Mouse (Mus musculus) lung, adult 2 months (tissue): ENCODE measurements at regions not wholly inside any gene's neighbourhood (a gene's known extent, or its start where the extent isn't known, plus 50 kb on each side); places are given as distances from the start of the nearest gene placed in this dataset.

ENCODE experiments used
- CTCF ChIP-seq: fragments of 200-500 bp; IDR thresholded peaks from 2 replicates; pipeline ENCODE4 v1.5.1; 2011; ENCODE audit warnings: mild to moderate bottlenecking, low read length, control low read depth; ENCODE audit not compliant: insufficient read depth
- POLR2A ChIP-seq: fragments of 200-500 bp; IDR thresholded peaks from 2 replicates; pipeline ENCODE4 v1.6.1; 2011; ENCODE audit warnings: low read depth, mild to moderate bottlenecking, control low read depth, low read length, borderline replicate concordance; ENCODE audit errors: extremely low read depth

DNA sequence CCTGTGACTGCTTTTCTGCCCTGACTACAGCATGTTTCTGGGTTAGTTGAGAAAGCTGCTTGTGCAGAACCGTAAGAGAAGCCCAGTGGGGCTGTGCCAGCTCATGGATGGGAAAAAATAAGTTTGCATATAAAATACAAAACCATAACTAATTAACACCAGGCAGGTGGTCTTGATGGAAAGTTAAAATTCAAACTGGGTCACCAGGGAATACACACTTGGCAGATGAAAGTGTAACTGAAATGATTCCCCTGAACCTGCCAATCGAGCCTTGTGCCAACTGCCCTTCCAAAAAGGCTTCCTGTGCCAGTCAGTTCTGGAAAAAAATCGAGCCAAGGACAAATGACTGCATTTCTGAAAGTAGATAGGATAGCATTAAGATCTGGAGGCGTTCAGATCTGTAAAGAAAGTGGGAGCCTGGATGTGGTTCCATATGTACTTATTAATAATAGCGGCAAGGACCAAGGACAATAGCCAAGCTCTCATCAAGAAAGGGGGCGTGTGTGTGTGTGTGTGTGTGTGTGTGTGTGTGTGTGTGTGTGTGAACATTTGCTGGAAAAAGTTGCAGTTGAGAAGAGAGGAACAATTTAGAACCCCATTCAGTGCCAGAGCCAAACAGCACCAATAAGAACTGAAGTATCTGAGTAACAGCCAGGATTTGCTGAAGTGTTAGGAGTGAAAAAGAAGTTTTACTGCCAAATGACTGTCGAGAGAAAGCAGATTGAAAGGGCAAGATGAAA, 1984.5 kb downstream of the 4930444P10Rik start:
- TF ChIP-seq POLR2A: no peak
- no peak for TF ChIP-seq CTCF
